Mouse (Mus musculus) spleen, postnatal 36 days (tissue): ENCODE data around the gene Rxfp3.
"Not testable (repeated sequence)": the region's sequence is repeated elsewhere in the genome, so short reads cannot be mapped to it uniquely, and the experiment has no call there.

ENCODE experiments used
- DNase-seq, 2 experiments: peaks; one replicate each; pipeline ENCODE4 v3.0.0; 2022; ENCODE audit warnings: low spot score in 2 of 2, mixed read lengths in 1 of 2

Rxfp3 gene

DNA sequence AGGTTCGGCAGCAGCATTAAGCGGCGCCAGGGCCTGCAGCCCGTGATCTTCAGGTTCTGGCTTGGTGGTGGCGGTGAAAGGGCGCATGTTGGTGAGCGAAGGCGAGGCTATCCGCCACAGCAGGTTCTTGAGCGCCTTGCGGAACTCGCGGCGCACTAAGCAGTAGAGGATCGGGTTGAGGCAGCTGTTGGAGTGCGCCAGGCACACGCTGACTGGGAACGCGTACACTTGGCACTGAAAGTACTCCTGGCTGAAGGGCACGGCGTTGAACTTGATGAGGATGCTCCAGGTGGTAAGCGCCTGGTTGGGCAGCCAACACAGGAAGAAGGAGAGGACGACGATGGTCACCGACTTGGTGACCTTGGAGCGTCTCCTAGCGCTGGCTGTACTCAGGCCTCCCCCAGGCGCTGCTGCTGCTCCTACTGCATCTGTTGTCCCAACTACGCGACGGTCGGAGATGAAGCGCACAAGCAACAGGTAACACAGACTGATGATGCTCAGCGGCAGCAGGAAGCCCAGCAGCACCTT is 1.8 kb downstream of the Rxfp3 start:
- DNase-seq, result no peak

DNA sequence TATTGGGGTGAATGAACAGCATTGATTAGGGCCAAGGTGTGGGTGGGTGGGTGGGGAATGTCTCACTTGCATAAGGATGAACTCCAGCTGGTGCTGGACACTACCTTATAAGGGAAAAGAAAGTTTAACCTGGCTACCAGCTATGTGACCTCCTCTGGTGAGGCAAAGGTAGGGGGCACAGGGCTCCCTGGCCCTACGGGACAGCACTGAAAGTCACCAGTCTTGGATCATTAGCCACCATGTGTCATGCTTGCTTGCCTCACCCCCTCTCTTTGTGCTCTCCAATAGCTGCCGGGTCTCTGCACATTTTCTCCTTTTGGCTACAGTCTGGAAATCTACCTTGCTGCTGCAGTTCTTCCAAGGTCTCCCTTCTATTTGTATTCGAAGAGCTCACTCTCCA is 7.6 kb downstream of the Rxfp3 start:
- no peak for DNase-seq

DNA sequence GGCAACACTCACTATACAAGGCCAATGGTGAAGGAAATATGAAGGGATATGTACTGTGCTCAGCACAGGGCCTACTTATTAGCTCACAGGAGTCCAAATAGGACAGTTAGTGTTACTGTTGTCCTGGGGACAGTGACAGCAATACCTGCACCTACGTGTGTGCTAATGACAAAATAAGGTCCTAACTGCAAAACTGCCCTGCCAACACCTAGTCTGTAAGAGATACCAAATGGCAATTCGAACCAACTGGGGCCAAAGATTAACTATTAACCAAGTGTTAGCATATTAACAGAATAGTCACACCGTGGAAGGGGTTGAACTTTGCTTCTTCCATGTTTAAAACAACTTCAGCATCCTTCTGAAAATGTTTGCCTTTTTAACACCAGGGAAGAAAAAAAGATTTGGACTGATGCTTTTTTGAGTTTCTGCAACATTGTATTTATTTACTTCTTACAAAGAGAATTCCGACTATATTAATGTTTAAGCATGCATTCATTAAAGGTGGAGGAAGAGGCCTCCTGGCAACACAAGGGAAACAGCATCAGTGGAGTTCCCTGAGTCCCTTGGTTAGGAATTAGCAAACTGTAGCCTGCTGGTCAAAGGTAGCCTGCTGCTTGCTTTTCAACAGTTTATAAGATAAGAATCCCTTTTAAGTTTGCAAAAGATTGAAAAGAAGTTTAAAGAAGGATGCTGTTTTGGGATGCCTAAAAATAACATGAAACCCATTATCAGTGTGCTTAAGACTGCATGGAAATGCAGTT is 10.8 kb downstream of the Rxfp3 start:
- DNase-seq, result no peak

DNA sequence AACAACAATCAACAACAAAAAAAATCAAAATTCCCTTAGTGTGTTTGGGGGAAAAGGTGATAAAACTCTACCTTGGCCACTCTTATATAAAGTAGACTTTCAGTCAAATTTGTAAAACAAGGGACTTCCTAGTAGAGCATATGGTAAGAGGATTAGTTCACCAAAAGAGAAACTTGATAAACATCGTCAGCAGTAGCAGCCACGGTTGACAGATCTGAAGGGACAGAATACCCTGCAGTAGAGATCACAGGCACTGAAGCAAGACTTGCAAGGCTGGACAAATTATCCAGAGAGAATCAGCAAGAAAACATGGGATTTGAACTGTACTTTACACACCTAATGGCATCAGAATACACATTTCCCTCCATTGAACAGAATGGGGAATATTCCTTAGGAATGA is 22.9 kb downstream of the Rxfp3 start:
- no peak for DNase-seq

DNA sequence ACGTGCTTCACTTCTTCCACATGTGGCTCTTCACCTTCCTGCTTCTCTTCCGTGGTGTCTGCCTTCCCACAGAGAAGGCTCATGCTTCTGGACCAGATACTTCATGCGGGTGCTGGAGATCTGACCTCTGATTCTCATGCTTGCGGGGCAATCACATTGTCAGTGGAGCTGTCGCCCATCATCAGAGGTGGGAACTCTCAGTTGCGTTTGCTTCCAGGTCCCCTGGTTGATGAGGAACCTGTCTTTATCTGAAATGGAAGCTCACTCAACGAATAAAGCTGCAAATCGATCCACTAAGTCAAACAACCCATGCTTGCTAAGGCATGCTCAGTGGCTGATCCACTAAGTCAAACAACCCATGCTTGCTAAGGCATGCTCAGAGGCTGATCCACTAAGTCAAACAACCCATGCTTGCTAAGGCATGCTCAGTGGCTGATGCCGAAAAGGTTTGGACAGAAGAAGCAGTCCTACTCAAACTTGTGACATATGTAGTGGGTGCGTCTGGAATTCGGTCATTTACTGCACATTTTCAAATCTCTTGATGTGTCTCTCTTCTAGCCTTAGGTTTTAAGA is 26.7 kb downstream of the Rxfp3 start:
- DNase-seq, result no peak

DNA sequence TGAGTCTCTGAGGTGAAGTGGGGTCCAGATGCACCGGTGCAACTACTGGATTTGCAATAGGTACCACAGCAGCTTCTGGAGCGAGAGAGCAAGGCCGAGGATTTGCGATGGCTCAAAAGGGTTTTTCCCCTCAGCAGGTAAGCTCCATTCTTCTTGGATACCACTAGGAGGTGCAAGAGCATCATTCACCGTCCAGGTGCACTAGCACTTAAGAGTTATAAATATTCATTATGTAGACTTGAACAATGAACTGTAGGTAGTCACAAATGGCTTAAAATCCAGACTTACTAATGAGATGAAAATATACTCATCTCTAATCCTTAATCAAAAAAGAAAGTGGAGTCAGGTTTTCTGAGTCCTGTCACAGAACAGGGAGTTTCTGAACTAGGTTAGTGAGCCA is 29.0 kb downstream of the Rxfp3 start:
- DNase-seq, result no peak

DNA sequence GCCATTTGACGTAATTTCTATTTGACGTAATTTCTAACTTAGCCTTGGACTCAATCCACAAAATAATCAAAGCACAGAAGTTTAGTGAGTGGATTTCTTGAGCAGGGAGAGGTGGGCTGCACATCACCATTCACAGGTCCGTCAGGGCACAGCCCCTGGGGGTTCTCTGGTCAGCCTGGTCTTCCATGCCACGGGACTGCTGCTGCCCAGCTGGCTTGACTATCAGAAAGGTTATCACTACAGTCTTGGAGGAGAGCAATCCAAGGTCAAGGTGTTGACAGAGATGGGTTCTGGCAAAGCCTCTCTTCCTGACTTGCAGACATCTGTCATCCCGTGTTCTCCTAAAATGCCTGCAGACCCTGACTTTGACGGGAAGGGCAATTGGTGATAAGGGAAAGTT is 33.1 kb downstream of the Rxfp3 start:
- no peak for DNase-seq

GRCm38 (mm10) chr15:11003791-11004190 is 34.0 kb downstream of the Rxfp3 start:
- DNase-seq, result no peak

DNA sequence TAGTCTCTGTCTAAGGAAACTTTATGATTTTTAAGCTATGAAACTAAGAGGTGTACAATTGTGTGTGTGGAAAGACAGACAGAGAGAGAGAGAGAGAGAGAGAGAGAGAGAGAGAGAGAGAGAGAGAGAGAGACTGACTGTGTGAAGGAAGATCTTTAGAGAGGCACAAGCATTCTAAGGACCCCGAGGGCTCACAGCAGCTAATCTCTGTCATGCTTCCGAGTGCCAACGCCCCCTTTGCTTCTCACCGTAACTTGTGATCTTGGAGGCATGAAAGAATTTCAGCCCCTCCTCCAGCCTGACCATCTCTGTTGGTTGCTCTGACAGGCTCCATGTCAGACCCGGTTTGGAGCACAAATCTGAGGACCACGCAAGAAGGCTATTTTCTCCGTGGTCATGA is 37.4 kb downstream of the Rxfp3 start, which contains the start of gene Slc45a2:
Slc45a2 (plus strand) TSS at position 301 of the 400 bp plus-strand sequence.
- no peak for DNase-seq

- no peak for DNase-seq
Observed at GRCm38 (mm10) chr15:10999832-11000231, 38.0 kb downstream of the Rxfp3 start.

GRCm38 (mm10) chr15:10991566-10991965 is 46.2 kb downstream of the Rxfp3 start:
- no peak for DNase-seq

DNA sequence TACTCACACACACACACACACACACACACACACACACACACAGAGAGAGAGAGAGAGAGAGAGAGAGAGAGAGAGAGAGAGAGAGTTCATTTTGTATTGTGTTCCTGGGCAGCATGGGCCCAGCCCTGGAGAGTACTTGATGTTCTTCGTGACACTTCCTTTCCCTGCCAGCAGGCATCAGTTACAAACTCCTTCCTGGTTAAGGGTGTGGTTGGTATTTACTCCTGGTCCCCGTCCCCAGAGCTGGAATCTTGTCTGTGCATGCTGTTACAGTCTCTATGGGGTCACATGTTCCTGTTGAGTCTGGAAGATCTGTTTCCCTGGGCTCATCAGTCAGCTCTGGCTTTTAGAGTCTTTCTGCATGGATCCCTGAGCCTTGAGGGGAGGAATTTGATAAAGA is 47.4 kb downstream of the Rxfp3 start:
- no peak for DNase-seq

- not testable (repeated sequence) for DNase-seq
Observed at GRCm38 (mm10) chr15:10986477-10986876, 51.3 kb downstream of the Rxfp3 start.

- no peak for DNase-seq
Observed at GRCm38 (mm10) chr15:10985756-10986155, 52.0 kb downstream of the Rxfp3 start.
